Mouse (Mus musculus) embryonic facial prominence, embryonic 11.5 days (tissue): ENCODE results near the gene Gm4791. TPM values are rescaled to one million over a fixed set of nuclear protein-coding genes. Genes with fewer than 3 reads are reported as not detected.

Experiments
- ATAC-seq: fragments of 200-750 bp; cut with Nextera tagmentation; replicated peaks from 2 replicates; pipeline ENCODE4 v1.8.0; 2017; ENCODE audit warnings: low read depth; ENCODE audit not compliant: insufficient number of reproducible peaks, low FRiP score, low TSS enrichment
- DNase-seq: peaks from one replicate; pipeline ENCODE4 v3.0.0-alpha.2; 2015; ENCODE audit warnings: low spot score
- H3K27ac ChIP-seq: fragments of 300-500 bp; sonication (generic); replicated peaks from 2 replicates; pipeline ENCODE4 v1.5.1; 2014; ENCODE audit warnings: mild to moderate bottlenecking, low read depth, low read length, control low read depth
- H3K27me3 ChIP-seq: fragments of 300-500 bp; sonication (generic); 2 replicates; pipeline ENCODE4 v1.6.1; 2014; ENCODE audit warnings: mild to moderate bottlenecking, low read length, moderate library complexity, mixed read lengths; ENCODE audit not compliant: control insufficient read depth, insufficient read depth
- H3K36me3 ChIP-seq: fragments of 300-500 bp; sonication (generic); replicated peaks from 2 replicates; pipeline ENCODE4 v1.6.1; 2014; ENCODE audit warnings: low read depth, mild to moderate bottlenecking, low read length, moderate library complexity, mixed read lengths; ENCODE audit not compliant: control insufficient read depth, insufficient read depth
- H3K4me1 ChIP-seq: fragments of 300-500 bp; sonication (generic); 2 replicates; pipeline ENCODE4 v1.6.1; 2014; ENCODE audit warnings: low read length, mixed read lengths; ENCODE audit not compliant: control insufficient read depth, insufficient read depth
- H3K4me2 ChIP-seq: fragments of 300-500 bp; sonication (generic); 2 replicates; pipeline ENCODE4 v1.6.1; 2014; ENCODE audit warnings: low read depth, mild to moderate bottlenecking, control low read depth, low read length, moderate library complexity
- H3K4me3 ChIP-seq: fragments of 300-500 bp; sonication (generic); 2 replicates; pipeline ENCODE4 v1.5.1; 2014; ENCODE audit warnings: low read depth, low read length, control low read depth
- H3K9ac ChIP-seq: fragments of 300-500 bp; sonication (generic); replicated peaks from 2 replicates; pipeline ENCODE4 v1.6.1; 2014; ENCODE audit warnings: mild to moderate bottlenecking, control low read depth, low read length
- H3K9me3 ChIP-seq: fragments of 300-500 bp; sonication (generic); replicated peaks from 2 replicates; pipeline ENCODE4 v1.6.1; 2016; ENCODE audit warnings: mild to moderate bottlenecking, low read length, inconsistent platforms, mixed read lengths; ENCODE audit not compliant: control insufficient read depth
- WGBS: fragments of 180-500 bp; shearing (Covaris S2); extraction: QIAGEN DNeasy Blood & Tissue Kit; methylation state at CpG from one replicate; pipeline ENCODE4 v1.1.7; 2014; 5-methylcytosine and 5-hydroxymethylcytosine counted together
- polyA plus RNA-seq: library from polyadenylated mRNA; unstranded; fragments of >200 nt; fragmentation: Nextera tagmentation; extraction: Ambion mirVana; gene quantifications from 2 replicates; pipeline ENCODE4 v1.2.1, GENCODE M21; 2014

Gene Gm4791
- polyA plus RNA-seq: not detected in 2 replicates

- no peaks in the 10 kb centered on the region for H3K9me3 ChIP-seq
- WGBS: 26% methylated on average over 5 of the region's 5 CpGs
- no peaks in the 10 kb centered on the region for H3K27me3 ChIP-seq
- no peak within 1 kb of the TSS for H3K27ac ChIP-seq
- DNase-seq (peak; percentile 52), ATAC-seq (peak; percentile 78; the same call in 1 of the 2 replicates)
- H3K4me2 ChIP-seq: no peak within 1 kb of the TSS; the same call in 1 of the 2 replicates
- H3K9ac ChIP-seq: no peak within 1 kb of the TSS
- no peaks in the 10 kb centered on the region for H3K4me1 ChIP-seq
- H3K36me3 ChIP-seq: no peaks in the 10 kb centered on the region
- H3K4me3 ChIP-seq: no peak within 1 kb of the TSS
Observed at GRCm38 (mm10) chr9:46998338-46998791, at the start of gene Gm4791. TSS of gene Gm4791 (plus strand) at chr9:46998741.

GRCm38 (mm10) chr9:46956286-46956685, 42.3 kb upstream of the Gm4791 start:
- no peaks in the 10 kb centered on the region for H3K36me3 ChIP-seq
- no peak overlapping the region for H3K4me3 ChIP-seq
- no peaks in the 10 kb centered on the region; the same call in 1 of the 2 replicates for H3K4me1 ChIP-seq
- H3K9me3 ChIP-seq: no peaks in the 10 kb centered on the region
- WGBS: 81% methylated on average over 6 of the region's 6 CpGs
- no peaks in the 10 kb centered on the region for H3K27me3 ChIP-seq
- no peak for DNase-seq
- H3K4me2 ChIP-seq: no peak overlapping the region
- H3K9ac ChIP-seq: no peak overlapping the region
- ATAC-seq: no peak
- H3K27ac ChIP-seq: no peak overlapping the region

GRCm38 (mm10) chr9:46957420-46957950, 41.1 kb upstream of the Gm4791 start:
- Histone ChIP-seq H3K36me3 (no peaks in the 10 kb centered on the region), H3K4me1 (no peaks in the 10 kb centered on the region; the same call in 1 of the 2 replicates), H3K4me2 (no peak overlapping the region), H3K27me3 (no peaks in the 10 kb centered on the region), H3K27ac (no peak overlapping the region), H3K9ac (no peak overlapping the region), H3K9me3 (no peaks in the 10 kb centered on the region), H3K4me3 (no peak overlapping the region)
- no peak for DNase-seq
- 69% methylated on average over 8 of the region's 8 CpGs for WGBS
- ATAC-seq: no peak

GRCm38 (mm10) chr9:46966028-46966427, 32.5 kb upstream of the Gm4791 start:
- Histone ChIP-seq H3K27ac (no peak overlapping the region), H3K36me3 (no peaks in the 10 kb centered on the region), H3K9ac (no peak overlapping the region), H3K9me3 (no peaks in the 10 kb centered on the region), H3K4me3 (no peak overlapping the region), H3K4me2 (no peak overlapping the region), H3K27me3 (no peaks in the 10 kb centered on the region), H3K4me1 (no peaks in the 10 kb centered on the region)
- ATAC-seq: no peak
- no peak for DNase-seq
- WGBS: 81% methylated on average over 5 of the region's 5 CpGs

- 30% methylated on average over 6 of the region's 6 CpGs for WGBS
- no peaks in the 10 kb centered on the region for H3K27me3 ChIP-seq
- ATAC-seq: 0 out of 2 replicates have a peak, but pooled peaks have one; percentile 39
Observed at GRCm38 (mm10) chr9:46968970-46969369, 29.6 kb upstream of the Gm4791 start.

GRCm38 (mm10) chr9:46969406-46969805, 29.1 kb upstream of the Gm4791 start:
- H3K4me3 ChIP-seq: no peak overlapping the region
- ATAC-seq (no peak), DNase-seq (no peak)
- no peaks in the 10 kb centered on the region for H3K36me3 ChIP-seq
- H3K4me1 ChIP-seq: no peaks in the 10 kb centered on the region
- no peak overlapping the region for H3K4me2 ChIP-seq
- H3K9ac ChIP-seq: no peak overlapping the region
- H3K27me3 ChIP-seq: no peaks in the 10 kb centered on the region
- WGBS: 51% methylated on average over 6 of the region's 6 CpGs
- H3K27ac ChIP-seq: no peak overlapping the region
- H3K9me3 ChIP-seq: no peaks in the 10 kb centered on the region

More at GRCm38 (mm10) chr9:46968970-46969369, 29.6 kb upstream of the Gm4791 start:
- Histone ChIP-seq H3K27ac (no peak overlapping the region), H3K9ac (no peak overlapping the region), H3K9me3 (no peaks in the 10 kb centered on the region), H3K4me2 (no peak overlapping the region), H3K4me1 (no peaks in the 10 kb centered on the region), H3K36me3 (no peaks in the 10 kb centered on the region), H3K4me3 (no peak overlapping the region)
- DNase-seq: no peak

- no peak for ATAC-seq
- WGBS: 54% methylated on average over 11 of the region's 11 CpGs
Observed at GRCm38 (mm10) chr9:46978806-46979205, 19.7 kb upstream of the Gm4791 start.

GRCm38 (mm10) chr9:46980111-46980510, 18.4 kb upstream of the Gm4791 start:
- H3K9ac ChIP-seq: no peak overlapping the region
- WGBS: 27% methylated on average over 2 of the region's 2 CpGs
- no peak overlapping the region for H3K27ac ChIP-seq
- no peaks in the 10 kb centered on the region for H3K36me3 ChIP-seq
- ATAC-seq: no peak
- no peaks in the 10 kb centered on the region for H3K9me3 ChIP-seq
- H3K4me1 ChIP-seq: no peaks in the 10 kb centered on the region
- H3K4me2 ChIP-seq: no peak overlapping the region
- no peak overlapping the region for H3K4me3 ChIP-seq
- H3K27me3 ChIP-seq: no peaks in the 10 kb centered on the region
- peak; percentile 64 for DNase-seq

More at GRCm38 (mm10) chr9:46978806-46979205, 19.7 kb upstream of the Gm4791 start:
- no peak overlapping the region for H3K9ac ChIP-seq
- H3K4me1 ChIP-seq: no peaks in the 10 kb centered on the region
- H3K9me3 ChIP-seq: no peaks in the 10 kb centered on the region
- H3K4me2 ChIP-seq: no peak overlapping the region
- H3K4me3 ChIP-seq: no peak overlapping the region
- no peaks in the 10 kb centered on the region for H3K27me3 ChIP-seq
- no peak for DNase-seq
- H3K27ac ChIP-seq: no peak overlapping the region
- H3K36me3 ChIP-seq: no peaks in the 10 kb centered on the region
